Mouse (Mus musculus): ENCODE results near the gene Wdr66. TPM values are rescaled to one million over a fixed set of nuclear protein-coding genes. Genes with fewer than 3 reads are reported as not detected.

The Wdr66 gene
- total and polyA plus RNA-seq, 2 experiments from 2014 or later = 1.4 to 2.8 TPM

DNA sequence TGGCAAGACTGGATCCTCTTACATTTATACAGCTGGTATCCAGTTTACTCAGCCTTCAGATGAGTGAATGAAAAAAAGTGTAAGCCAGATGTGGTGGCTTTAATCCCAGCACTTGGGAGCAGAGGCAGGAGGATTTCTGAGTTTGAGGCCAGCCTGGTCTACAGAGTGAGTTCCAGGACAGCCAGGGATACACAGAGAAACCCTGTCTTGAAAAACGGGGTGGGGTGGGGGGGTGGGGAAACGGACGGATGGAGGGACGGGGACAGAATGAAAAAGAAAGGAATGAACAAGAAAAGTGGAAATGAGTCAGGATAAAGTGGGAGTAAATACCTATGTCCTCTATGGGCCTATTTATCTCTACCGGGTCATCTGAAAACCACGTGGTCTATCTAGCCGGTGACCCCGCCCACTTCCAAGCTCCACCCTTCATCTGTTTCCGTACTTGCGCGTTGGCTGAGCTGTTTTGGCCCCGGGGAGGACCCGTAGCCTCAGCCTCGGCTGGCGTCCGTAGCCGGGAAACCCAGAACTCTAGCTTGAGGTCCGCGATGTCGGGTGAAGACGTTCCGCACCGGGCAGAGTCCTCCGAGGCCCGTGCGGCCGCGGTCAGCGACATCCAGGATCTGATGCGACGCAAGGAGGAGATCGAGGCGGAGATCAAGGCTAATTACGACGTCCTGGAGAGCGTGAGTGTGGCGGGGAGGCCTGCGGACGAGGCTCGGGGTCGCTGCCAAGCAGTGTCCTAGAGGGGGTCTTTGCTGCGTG, 24.0 kb upstream of the Wdr66 start:
- ATAC-seq (peak; percentile 94), DNase-seq (ENCODE audit: low spot score) (peak; percentile 97)
- H3K4me2 ChIP-seq (ENCODE audit: low read depth, low read length) = peak overlapping the region; percentile 81
- H3K9ac ChIP-seq (replicated peaks; ENCODE audit: low read length) = peak overlapping the region; percentile 84
- H3K27ac ChIP-seq = peak overlapping the region; percentile 64
- peak overlapping the region; percentile 84 for H3K4me3 ChIP-seq (ENCODE audit: low read length)
- WGBS = 2% methylated on average over 42 of the region's 42 CpGs
- 0 out of 2 replicates have a peak, but pooled peaks cover 4% of the 10 kb centered on the region for H3K4me1 ChIP-seq (ENCODE audit: insufficient read depth, low read length)
- H3K36me3 ChIP-seq (ENCODE audit: insufficient read depth, low read length) = no peaks in the 10 kb centered on the region
- H3K9me3 ChIP-seq (ENCODE audit: low read length) = no peaks in the 10 kb centered on the region
- no peaks in the 10 kb centered on the region for H3K27me3 ChIP-seq (ENCODE audit: insufficient read depth, low read length)
- no peak for TF ChIP-seq CTCF (IDR thresholded peaks at IDR 0.05; ENCODE audit: low read depth)

DNA sequence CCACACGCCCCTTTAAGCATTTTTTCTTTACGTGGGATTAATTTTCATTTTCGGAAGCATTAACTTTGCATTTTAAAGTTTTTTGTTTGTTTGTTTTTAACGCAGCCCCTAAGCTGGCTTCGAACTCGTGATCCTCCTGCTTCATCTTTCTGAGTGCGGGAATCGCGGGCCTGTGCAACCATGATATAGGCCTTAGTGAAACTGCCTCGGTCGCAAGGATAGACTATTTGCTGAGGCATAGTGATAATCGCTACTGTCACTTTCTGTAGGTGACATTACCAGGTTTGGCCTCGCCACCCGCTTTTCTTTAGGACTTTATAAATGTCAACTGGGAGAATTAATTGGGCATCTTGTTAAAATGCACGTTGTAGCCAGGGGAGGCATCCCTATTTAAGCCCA, 23.4 kb upstream of the Wdr66 start:
- ATAC-seq (no peak), DNase-seq (ENCODE audit: low spot score) (no peak)
- Histone ChIP-seq H3K27ac (peak overlapping the region; percentile 64; the same call in 1 of the 2 replicates), H3K9me3 (ENCODE audit: low read length) (no peaks in the 10 kb centered on the region), H3K4me1 (ENCODE audit: insufficient read depth, low read length) (0 out of 2 replicates have a peak, but pooled peaks cover 4% of the 10 kb centered on the region), H3K27me3 (ENCODE audit: insufficient read depth, low read length) (no peaks in the 10 kb centered on the region), H3K4me2 (ENCODE audit: low read depth, low read length) (peak overlapping the region; percentile 81), H3K9ac (replicated peaks; ENCODE audit: low read length) (peak overlapping the region; percentile 84), H3K4me3 (ENCODE audit: low read length) (peak overlapping the region; percentile 84), H3K36me3 (ENCODE audit: insufficient read depth, low read length) (no peaks in the 10 kb centered on the region)
- WGBS = 6% methylated on average over 15 of the region's 15 CpGs
- TF ChIP-seq CTCF (IDR thresholded peaks at IDR 0.05; ENCODE audit: low read depth) = no peak

DNA sequence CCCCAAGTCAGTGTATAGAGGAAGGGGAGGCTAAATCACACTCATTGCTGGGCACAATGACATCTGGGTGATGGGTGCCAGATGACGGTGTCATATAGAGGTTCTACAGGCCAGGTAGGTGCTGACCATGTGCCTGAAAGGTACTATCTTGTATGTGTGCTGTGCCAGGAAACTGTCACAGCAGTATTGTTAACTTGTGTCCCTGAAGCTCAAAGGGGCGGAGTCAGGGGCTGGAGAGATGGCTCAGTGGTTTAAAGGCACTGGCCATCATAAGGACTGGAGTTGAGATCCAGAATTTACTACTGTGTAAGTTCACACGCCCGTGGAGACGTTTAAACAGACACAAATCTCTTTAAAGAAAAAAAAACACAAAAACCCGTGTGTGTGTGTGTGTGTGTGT, 22.6 kb upstream of the Wdr66 start:
- H3K4me3 ChIP-seq (ENCODE audit: low read length) = no peak overlapping the region
- no peak overlapping the region for H3K9ac ChIP-seq (replicated peaks; ENCODE audit: low read length)
- no peak for ATAC-seq
- H3K9me3 ChIP-seq (ENCODE audit: low read length) = no peaks in the 10 kb centered on the region
- no peak for DNase-seq (ENCODE audit: low spot score)
- H3K36me3 ChIP-seq (ENCODE audit: insufficient read depth, low read length) = no peaks in the 10 kb centered on the region
- 0 out of 2 replicates have a peak, but pooled peaks cover 4% of the 10 kb centered on the region for H3K4me1 ChIP-seq (ENCODE audit: insufficient read depth, low read length)
- no peaks in the 10 kb centered on the region for H3K27me3 ChIP-seq (ENCODE audit: insufficient read depth, low read length)
- TF ChIP-seq CTCF (IDR thresholded peaks at IDR 0.05; ENCODE audit: low read depth) = no peak
- no peak overlapping the region for H3K27ac ChIP-seq
- H3K4me2 ChIP-seq (ENCODE audit: low read depth, low read length) = peak overlapping the region; percentile 81
- WGBS = 90% methylated on average over 6 of the region's 6 CpGs

DNA sequence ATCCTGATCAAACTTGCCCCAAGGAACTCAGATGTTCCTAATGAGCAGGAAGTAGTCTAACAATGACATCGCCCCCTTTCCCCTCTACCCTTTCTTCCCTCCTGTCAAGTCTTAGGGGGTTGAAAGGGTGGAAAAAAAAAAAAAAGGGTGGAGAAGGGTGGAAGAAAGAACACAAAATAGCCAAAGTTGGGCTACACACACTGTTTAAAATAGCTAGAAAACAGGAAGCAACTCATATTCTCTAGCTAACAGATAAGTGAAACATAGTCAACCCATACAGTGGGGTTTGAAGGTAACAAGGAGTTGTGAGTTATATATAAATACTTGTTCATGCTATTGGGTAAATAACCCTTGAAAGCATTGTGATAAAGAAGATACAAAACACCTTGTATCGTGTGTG, 19.7 kb upstream of the Wdr66 start:
- Histone ChIP-seq H3K27me3 (ENCODE audit: insufficient read depth, low read length) (no peaks in the 10 kb centered on the region), H3K4me1 (ENCODE audit: insufficient read depth, low read length) (0 out of 2 replicates have a peak, but pooled peaks cover 4% of the 10 kb centered on the region), H3K9ac (replicated peaks; ENCODE audit: low read length) (no peak overlapping the region), H3K4me3 (ENCODE audit: low read length) (no peak overlapping the region), H3K9me3 (ENCODE audit: low read length) (no peaks in the 10 kb centered on the region), H3K27ac (no peak overlapping the region), H3K4me2 (ENCODE audit: low read depth, low read length) (no peak overlapping the region), H3K36me3 (ENCODE audit: insufficient read depth, low read length) (peaks cover 12% of the 10 kb centered on the region; the same call in 1 of the 2 replicates)
- DNase-seq (ENCODE audit: low spot score) = no peak
- no peak for TF ChIP-seq CTCF (IDR thresholded peaks at IDR 0.05; ENCODE audit: low read depth)
- no peak for ATAC-seq
- WGBS = 97% methylated on average over 2 of the region's 2 CpGs

DNA sequence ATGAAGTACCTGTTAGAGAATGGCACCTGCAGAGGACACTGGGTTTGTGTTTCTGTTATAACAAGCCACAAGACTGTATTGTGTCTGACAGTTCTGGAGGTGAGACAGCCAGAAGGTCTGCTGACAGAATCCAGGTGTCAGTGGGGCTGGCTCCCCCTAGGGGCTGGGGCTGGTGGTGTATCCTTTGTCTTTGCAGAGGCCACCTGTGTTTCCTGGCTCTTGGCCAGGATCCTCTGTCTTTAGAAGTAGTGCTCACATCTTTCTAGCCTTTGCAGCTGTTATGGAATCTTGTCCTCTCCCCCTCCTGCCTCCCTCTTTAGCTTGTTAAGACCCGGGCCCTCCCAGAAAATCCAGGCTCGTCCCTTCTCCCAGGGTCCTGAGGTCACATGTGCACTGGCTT, 16.2 kb upstream of the Wdr66 start:
- no peak overlapping the region for H3K9ac ChIP-seq (replicated peaks; ENCODE audit: low read length)
- ATAC-seq (0 out of 2 replicates have a peak, but pooled peaks have one; percentile 32), DNase-seq (ENCODE audit: low spot score) (peak; percentile 74)
- no peaks in the 10 kb centered on the region for H3K4me1 ChIP-seq (ENCODE audit: insufficient read depth, low read length)
- H3K27me3 ChIP-seq (ENCODE audit: insufficient read depth, low read length) = no peaks in the 10 kb centered on the region
- no peak overlapping the region for H3K27ac ChIP-seq
- 34% methylated on average over 2 of the region's 2 CpGs for WGBS
- no peak overlapping the region for H3K4me2 ChIP-seq (ENCODE audit: low read depth, low read length)
- TF ChIP-seq CTCF (IDR thresholded peaks at IDR 0.05; ENCODE audit: low read depth) = peak; percentile 67
- no peak overlapping the region for H3K4me3 ChIP-seq (ENCODE audit: low read length)
- H3K9me3 ChIP-seq (ENCODE audit: low read length) = no peaks in the 10 kb centered on the region
- H3K36me3 ChIP-seq (ENCODE audit: insufficient read depth, low read length) = peaks cover 21% of the 10 kb centered on the region

DNA sequence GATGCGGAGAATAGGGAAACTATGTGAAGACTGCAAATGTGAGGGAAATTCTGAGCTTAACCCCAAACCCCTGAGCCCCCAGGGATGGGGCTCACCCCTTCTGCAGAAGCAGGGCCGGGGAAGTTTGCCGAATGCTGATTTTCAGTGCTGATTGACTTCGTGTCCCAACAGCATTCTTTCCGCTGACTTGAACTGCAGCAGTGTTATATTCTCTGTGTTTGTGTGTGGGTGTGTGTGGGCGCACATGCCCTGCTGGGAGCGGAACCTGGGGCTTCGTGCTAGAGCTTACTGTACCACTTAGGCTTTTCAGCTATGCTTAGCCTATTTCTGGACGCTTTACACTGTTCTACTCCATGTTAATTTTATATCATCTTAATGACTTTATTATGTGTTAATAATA, 15.5 kb upstream of the Wdr66 start:
- no peak overlapping the region for H3K4me2 ChIP-seq (ENCODE audit: low read depth, low read length)
- H3K9me3 ChIP-seq (ENCODE audit: low read length) = no peaks in the 10 kb centered on the region
- peaks cover 21% of the 10 kb centered on the region for H3K36me3 ChIP-seq (ENCODE audit: insufficient read depth, low read length)
- H3K4me1 ChIP-seq (ENCODE audit: insufficient read depth, low read length) = no peaks in the 10 kb centered on the region
- ATAC-seq (no peak), DNase-seq (ENCODE audit: low spot score) (no peak)
- H3K27ac ChIP-seq = no peak overlapping the region
- H3K9ac ChIP-seq (replicated peaks; ENCODE audit: low read length) = no peak overlapping the region
- WGBS = 75% methylated on average over 9 of the region's 9 CpGs
- H3K4me3 ChIP-seq (ENCODE audit: low read length) = no peak overlapping the region
- H3K27me3 ChIP-seq (ENCODE audit: insufficient read depth, low read length) = no peaks in the 10 kb centered on the region
- TF ChIP-seq CTCF (IDR thresholded peaks at IDR 0.05; ENCODE audit: low read depth) = no peak

DNA sequence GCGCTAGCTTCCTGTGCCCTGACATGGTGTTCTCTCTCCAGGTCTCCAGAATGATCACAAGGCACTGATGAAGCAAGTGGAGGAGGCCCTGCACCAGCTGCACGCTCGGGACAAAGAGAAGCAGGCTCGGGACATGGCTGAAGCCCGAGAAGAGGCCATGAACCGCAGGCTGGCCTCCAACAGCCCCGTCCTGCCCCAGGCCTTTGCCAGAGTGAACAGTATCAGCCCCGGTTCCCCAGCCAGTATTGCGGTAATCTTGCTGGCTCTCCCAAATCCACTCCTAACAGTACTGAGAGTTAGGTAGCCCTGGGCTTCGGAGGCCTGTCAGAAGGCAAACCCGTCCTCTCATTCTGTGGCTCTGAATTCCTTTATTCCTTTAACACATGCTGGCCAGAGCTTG, 12.4 kb upstream of the Wdr66 start:
- Histone ChIP-seq H3K27ac (no peak overlapping the region), H3K27me3 (ENCODE audit: insufficient read depth, low read length) (no peaks in the 10 kb centered on the region), H3K36me3 (ENCODE audit: insufficient read depth, low read length) (peaks cover 49% of the 10 kb centered on the region), H3K4me3 (ENCODE audit: low read length) (no peak overlapping the region), H3K4me2 (ENCODE audit: low read depth, low read length) (no peak overlapping the region), H3K9ac (replicated peaks; ENCODE audit: low read length) (no peak overlapping the region), H3K4me1 (ENCODE audit: insufficient read depth, low read length) (no peaks in the 10 kb centered on the region), H3K9me3 (ENCODE audit: low read length) (no peaks in the 10 kb centered on the region)
- TF ChIP-seq CTCF (IDR thresholded peaks at IDR 0.05; ENCODE audit: low read depth) = no peak
- 92% methylated on average over 11 of the region's 11 CpGs for WGBS
- DNase-seq (ENCODE audit: low spot score) (no peak), ATAC-seq (no peak)
